Mouse (Mus musculus): ENCODE results near the gene Hrh2.

Gene Hrh2

GRCm38 (mm10) chr13:54192021-54192481, at the start of gene Hrh2:
TSS of gene Hrh2 (plus strand) at chr13:54192129.
- DNase-seq (ENCODE audit: low spot score) = no peak

GRCm38 (mm10) chr13:54143788-54144187, 48.1 kb upstream of the Hrh2 start:
- no peak for DNase-seq (ENCODE audit: low spot score)

GRCm38 (mm10) chr13:54144624-54145023, 47.3 kb upstream of the Hrh2 start:
- no peak for DNase-seq (ENCODE audit: low spot score)

GRCm38 (mm10) chr13:54147328-54147727, 44.6 kb upstream of the Hrh2 start:
- no peak for DNase-seq (ENCODE audit: low spot score)

- DNase-seq (ENCODE audit: low spot score) = no peak
Observed at GRCm38 (mm10) chr13:54152421-54152820, 39.5 kb upstream of the Hrh2 start.

- no peak for DNase-seq (ENCODE audit: low spot score)
Observed at GRCm38 (mm10) chr13:54152911-54153310, 39.0 kb upstream of the Hrh2 start.

GRCm38 (mm10) chr13:54153672-54154218, 38.2 kb upstream of the Hrh2 start:
- DNase-seq (ENCODE audit: low spot score) = no peak

- DNase-seq (ENCODE audit: low spot score) = no peak
Observed at GRCm38 (mm10) chr13:54155822-54156221, 36.1 kb upstream of the Hrh2 start.

- no peak for DNase-seq (ENCODE audit: low spot score)
Observed at GRCm38 (mm10) chr13:54159256-54159655, 32.7 kb upstream of the Hrh2 start.

GRCm38 (mm10) chr13:54159756-54160155, 32.2 kb upstream of the Hrh2 start:
- DNase-seq (ENCODE audit: low spot score) = no peak

- no peak for DNase-seq (ENCODE audit: low spot score)
Observed at GRCm38 (mm10) chr13:54160546-54160945, 31.4 kb upstream of the Hrh2 start.

- DNase-seq (ENCODE audit: low spot score) = no peak
Observed at GRCm38 (mm10) chr13:54161514-54161913, 30.4 kb upstream of the Hrh2 start.

- DNase-seq (ENCODE audit: low spot score) = no peak
Observed at GRCm38 (mm10) chr13:54163363-54163762, 28.6 kb upstream of the Hrh2 start.

- DNase-seq (ENCODE audit: low spot score) = no peak
Observed at GRCm38 (mm10) chr13:54164462-54164861, 27.5 kb upstream of the Hrh2 start.

GRCm38 (mm10) chr13:54165066-54165465, 26.9 kb upstream of the Hrh2 start:
- DNase-seq (ENCODE audit: low spot score) = no peak

- no peak for DNase-seq (ENCODE audit: low spot score)
Observed at GRCm38 (mm10) chr13:54165765-54166164, 26.2 kb upstream of the Hrh2 start.

- DNase-seq (ENCODE audit: low spot score) = no peak
Observed at GRCm38 (mm10) chr13:54167036-54167435, 24.9 kb upstream of the Hrh2 start.

- DNase-seq (ENCODE audit: low spot score) = no peak
Observed at GRCm38 (mm10) chr13:54168675-54169074, 23.3 kb upstream of the Hrh2 start.

GRCm38 (mm10) chr13:54170288-54170687, 21.6 kb upstream of the Hrh2 start:
- no peak for DNase-seq (ENCODE audit: low spot score)

GRCm38 (mm10) chr13:54171346-54171745, 20.6 kb upstream of the Hrh2 start:
- no peak for DNase-seq (ENCODE audit: low spot score)

GRCm38 (mm10) chr13:54171761-54172160, 20.2 kb upstream of the Hrh2 start:
- no peak for DNase-seq (ENCODE audit: low spot score)

GRCm38 (mm10) chr13:54173941-54174340, 18.0 kb upstream of the Hrh2 start:
- no peak for DNase-seq (ENCODE audit: low spot score)

GRCm38 (mm10) chr13:54174703-54175102, 17.2 kb upstream of the Hrh2 start:
- DNase-seq (ENCODE audit: low spot score) = no peak

GRCm38 (mm10) chr13:54175426-54175825, 16.5 kb upstream of the Hrh2 start:
- no peak for DNase-seq (ENCODE audit: low spot score)
